Mouse (Mus musculus) erythroblast, embryonic 14.5 days (primary cell): Measurements from ENCODE around the gene Rad50. TPM values are rescaled to one million over a fixed set of nuclear protein-coding genes. Genes with fewer than 3 reads are reported as not detected.

Source experiments
- H3K27me3 ChIP-seq: 2 replicates; pipeline ENCODE4 v1.6.1; 2012; ENCODE audit warnings: inconsistent platforms; ENCODE audit not compliant: control insufficient read depth
- H3K36me3 ChIP-seq: 2 replicates; pipeline ENCODE4 v1.6.1; 2012; ENCODE audit warnings: mild to moderate bottlenecking, inconsistent platforms; ENCODE audit not compliant: control insufficient read depth
- H3K4me1 ChIP-seq: 2 replicates; pipeline ENCODE4 v1.6.1; 2012; ENCODE audit warnings: inconsistent platforms; ENCODE audit not compliant: control insufficient read depth
- H3K4me3 ChIP-seq: replicated peaks from 2 replicates; pipeline ENCODE3; 2012; ENCODE audit warnings: moderate library complexity, mild to moderate bottlenecking, inconsistent platforms
- H3K9me3 ChIP-seq: 2 replicates; pipeline ENCODE4 v1.6.1; 2012; ENCODE audit warnings: low read length, inconsistent platforms, mixed read lengths; ENCODE audit not compliant: control insufficient read depth
- GATA1 ChIP-seq: IDR thresholded peaks from 2 replicates; pipeline ENCODE4 v1.6.1; 2012; ENCODE audit warnings: low read length, inconsistent platforms, mixed read lengths
- TAL1 ChIP-seq: IDR thresholded peaks from 3 replicates; pipeline ENCODE4 v1.6.1; 2012; ENCODE audit warnings: low read length, inconsistent platforms, mixed read lengths
- polyA plus RNA-seq: library from polyadenylated mRNA; stranded (reverse); fragments of >175 nt; gene quantifications from 2 replicates; pipeline ENCODE4 v1.2.3, GENCODE M21; 2012

The Rad50 gene
- polyA plus RNA-seq, 1 experiment, result 0.41 TPM

DNA sequence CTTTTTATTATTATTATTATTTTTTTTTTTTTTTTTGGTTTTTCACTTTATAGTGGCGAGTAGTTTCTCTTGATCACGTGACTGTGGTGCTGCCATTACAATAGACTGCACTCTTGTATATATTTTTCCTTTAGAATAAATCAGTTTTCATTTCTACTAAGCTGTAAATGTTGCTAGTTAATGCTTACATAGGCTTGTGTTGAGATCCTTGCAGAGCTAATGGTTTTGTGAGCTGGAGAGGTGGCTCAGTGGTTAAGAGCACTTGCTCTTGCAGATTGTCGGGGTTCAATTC is 545 bp upstream of the Rad50 start:
- Histone ChIP-seq H3K9me3 (no peaks in the 10 kb centered on the region), H3K4me1 (peaks cover 38% of the 10 kb centered on the region), H3K36me3 (peaks cover 20% of the 10 kb centered on the region), H3K4me3 (peak overlapping the region; percentile 78), H3K27me3 (no peaks in the 10 kb centered on the region)
- TF ChIP-seq GATA1, result no peak
- no peak for TF ChIP-seq TAL1

DNA sequence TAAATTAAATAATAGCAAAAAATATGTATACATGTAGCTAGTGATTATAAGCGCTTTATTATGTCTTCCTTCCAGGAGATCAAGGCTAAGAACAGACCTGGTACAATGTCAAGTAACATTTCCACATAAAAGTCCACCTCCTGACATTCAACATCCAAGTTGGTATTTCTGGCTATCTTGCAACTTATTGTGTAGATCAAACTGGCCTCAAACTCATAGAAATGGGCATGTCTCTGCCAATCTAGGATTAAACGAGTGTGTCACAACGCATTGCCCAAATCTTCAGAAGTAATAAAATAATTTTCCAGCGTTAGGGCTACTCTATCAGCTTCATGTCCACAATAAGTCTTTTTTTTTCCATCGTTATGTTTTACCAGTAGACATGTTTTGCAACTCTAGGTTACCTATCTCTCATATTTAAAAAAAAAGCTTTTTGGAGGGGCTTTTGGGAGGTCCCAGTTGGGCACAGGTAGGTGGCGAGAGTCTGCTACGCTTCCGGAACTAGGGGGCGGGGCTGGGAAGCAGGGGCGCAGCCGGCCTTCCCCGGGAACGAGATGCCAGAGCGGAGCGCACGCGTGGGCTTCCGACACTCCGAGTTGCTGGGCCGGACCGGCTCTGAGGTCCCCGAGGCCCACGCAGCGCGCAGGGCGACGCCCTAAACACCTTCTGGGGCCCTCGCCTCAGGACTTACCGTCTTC is 734 bp downstream of the Rad50 start:
- Histone ChIP-seq H3K9me3 (no peaks in the 10 kb centered on the region), H3K4me3 (peak overlapping the region; percentile 78), H3K4me1 (peaks cover 38% of the 10 kb centered on the region), H3K27me3 (no peaks in the 10 kb centered on the region), H3K36me3 (peaks cover 30% of the 10 kb centered on the region)
- TF ChIP-seq TAL1, result no peak

DNA sequence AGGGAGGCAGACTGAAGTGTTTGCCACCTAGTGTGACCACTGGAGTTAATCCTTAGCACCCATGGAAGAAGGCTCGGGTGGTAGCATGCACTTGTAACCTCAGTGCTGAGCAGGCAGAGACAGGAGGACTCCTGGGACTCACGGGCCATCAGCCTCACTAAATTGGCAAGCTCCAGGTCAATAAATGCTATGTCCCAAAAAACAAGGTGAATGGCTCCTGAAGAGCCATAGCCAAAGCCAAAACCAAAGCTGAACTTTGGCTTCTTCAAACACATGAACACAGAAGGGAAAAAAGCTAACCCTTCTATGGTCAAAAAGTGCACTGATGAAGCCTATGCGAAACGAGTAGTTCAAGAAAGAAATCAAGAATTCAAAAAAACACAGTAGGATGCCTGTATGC is 7.8 kb downstream of the Rad50 start:
- no peak overlapping the region for H3K4me3 ChIP-seq
- H3K27me3 ChIP-seq, result no peaks in the 10 kb centered on the region
- H3K36me3 ChIP-seq, result peaks cover 88% of the 10 kb centered on the region
- H3K4me1 ChIP-seq, result peaks cover 7% of the 10 kb centered on the region
- TF ChIP-seq TAL1, result no peak
- TF ChIP-seq GATA1, result no peak
- H3K9me3 ChIP-seq, result no peaks in the 10 kb centered on the region

DNA sequence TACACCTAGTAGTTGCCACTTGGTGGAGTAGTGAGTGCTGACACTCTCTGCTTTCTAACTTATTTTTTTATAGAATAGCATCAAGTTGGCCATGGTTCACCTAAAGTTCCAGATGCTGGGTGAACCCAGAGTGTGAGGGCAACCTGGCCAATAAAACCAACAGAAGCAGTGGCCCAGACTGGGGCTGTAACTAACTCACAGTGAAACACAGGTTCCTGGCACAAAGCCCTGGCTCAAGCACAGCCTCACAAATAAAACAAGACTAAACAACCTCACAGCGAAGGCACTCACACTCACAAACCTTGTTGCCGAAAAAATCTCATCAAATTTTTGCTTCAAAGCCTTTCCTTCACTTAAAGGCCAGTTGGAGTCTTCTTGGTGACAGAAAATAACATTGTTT is 8.6 kb downstream of the Rad50 start:
- peaks cover 5% of the 10 kb centered on the region for H3K4me1 ChIP-seq
- H3K36me3 ChIP-seq, result peaks cover 90% of the 10 kb centered on the region
- no peak overlapping the region for H3K4me3 ChIP-seq
- no peaks in the 10 kb centered on the region for H3K9me3 ChIP-seq
- TF ChIP-seq TAL1, result no peak
- TF ChIP-seq GATA1, result no peak
- H3K27me3 ChIP-seq, result no peaks in the 10 kb centered on the region

DNA sequence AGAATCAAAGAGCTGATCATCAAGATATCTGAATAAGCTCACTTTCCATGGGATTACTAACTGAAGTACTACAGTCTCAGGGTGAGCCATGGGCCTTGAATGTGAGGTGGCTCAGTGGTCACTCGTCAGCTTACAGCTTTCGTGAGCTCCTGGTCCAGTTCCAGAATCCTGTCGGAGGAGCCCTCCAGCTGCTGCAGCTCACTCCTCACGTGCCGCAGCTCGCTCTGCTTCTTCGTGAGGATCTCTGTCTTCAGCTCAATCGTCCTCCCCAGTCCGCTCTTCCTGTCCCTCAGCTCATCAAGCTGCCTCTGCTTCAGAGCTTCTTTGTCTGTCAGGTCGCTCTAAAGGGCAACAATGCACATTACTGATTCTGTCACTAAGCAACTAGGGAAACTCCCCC is 15.1 kb downstream of the Rad50 start:
- Histone ChIP-seq H3K27me3 (no peaks in the 10 kb centered on the region), H3K36me3 (peaks cover 68% of the 10 kb centered on the region)
- TF ChIP-seq GATA1 (no peak), TAL1 (no peak)

DNA sequence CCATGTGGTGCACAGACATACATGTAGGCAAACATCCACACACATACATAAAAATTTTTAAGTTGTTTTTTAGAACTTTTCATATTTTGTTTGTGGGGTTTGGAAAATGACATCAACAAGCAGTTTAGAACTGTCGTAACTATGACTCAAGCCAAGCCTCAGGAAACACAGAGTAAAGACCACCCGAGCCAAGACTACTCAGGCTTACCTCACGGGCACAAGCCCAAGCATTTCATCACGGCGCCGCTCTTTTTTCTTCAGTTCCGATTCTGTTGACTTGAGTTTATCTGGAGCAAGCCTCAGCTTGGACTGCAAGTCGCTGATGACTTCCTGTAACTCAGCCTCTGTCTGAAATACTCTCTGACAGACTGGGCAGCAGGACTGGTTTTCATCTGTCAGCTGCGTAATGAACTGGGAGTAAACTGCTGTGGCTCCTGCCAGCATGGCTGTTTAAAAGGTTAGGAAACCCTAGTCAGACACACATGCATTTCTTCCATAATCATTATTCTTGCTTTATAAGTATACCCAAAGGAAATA is 24.1 kb downstream of the Rad50 start:
- peaks cover 84% of the 10 kb centered on the region for H3K36me3 ChIP-seq
- TF ChIP-seq TAL1 (no peak), GATA1 (no peak)
- H3K4me3 ChIP-seq, result no peak overlapping the region
- H3K27me3 ChIP-seq, result no peaks in the 10 kb centered on the region
- H3K4me1 ChIP-seq, result 0 out of 2 replicates have a peak, but pooled peaks cover 2% of the 10 kb centered on the region
- no peaks in the 10 kb centered on the region for H3K9me3 ChIP-seq

More for the DNA sequence above, 15.1 kb downstream of the Rad50 start:
- no peaks in the 10 kb centered on the region for H3K4me1 ChIP-seq
- no peak overlapping the region for H3K4me3 ChIP-seq
- no peaks in the 10 kb centered on the region for H3K9me3 ChIP-seq

DNA sequence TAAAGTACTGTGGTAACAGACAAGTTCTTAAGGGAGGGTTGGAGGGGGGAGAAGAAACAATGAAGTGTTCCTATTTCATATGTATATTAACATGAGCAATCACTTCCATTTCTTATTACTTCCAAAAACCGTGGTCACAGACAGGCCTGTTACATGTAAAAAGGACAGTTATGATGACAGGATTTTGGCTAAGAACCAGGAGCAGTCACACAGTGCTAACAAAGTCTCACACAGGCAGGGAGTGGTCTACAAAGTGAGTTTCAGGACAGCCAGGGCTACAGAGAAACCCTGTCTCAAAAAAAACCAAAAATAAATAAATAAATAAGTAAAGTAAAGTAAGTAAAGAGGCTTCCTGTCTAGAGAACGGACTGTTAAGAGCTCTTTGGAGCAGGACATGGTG is 24.9 kb downstream of the Rad50 start:
- TF ChIP-seq TAL1 (no peak), GATA1 (no peak)
- Histone ChIP-seq H3K4me3 (no peak overlapping the region), H3K9me3 (no peaks in the 10 kb centered on the region), H3K36me3 (peaks cover 87% of the 10 kb centered on the region), H3K27me3 (no peaks in the 10 kb centered on the region), H3K4me1 (0 out of 2 replicates have a peak, but pooled peaks cover 2% of the 10 kb centered on the region)

DNA sequence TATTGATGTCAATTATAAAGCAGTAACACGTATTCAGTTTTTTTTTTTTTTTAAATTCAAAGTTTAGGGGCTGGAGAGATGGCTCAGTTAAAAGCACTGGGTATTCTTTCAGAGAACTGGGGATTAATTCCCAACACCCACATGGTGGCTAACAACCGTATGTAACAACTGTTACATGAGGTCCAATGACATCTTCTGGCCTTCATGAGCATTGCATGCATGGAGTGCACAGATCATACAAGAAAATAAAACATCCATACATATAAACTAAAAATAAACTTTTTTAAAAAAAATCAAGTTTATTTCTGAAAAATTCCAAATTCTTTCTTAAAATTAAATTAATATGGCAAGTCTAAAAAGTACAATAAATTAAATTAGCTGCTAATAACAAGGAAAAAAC is 25.4 kb downstream of the Rad50 start:
- Histone ChIP-seq H3K36me3 (peaks cover 85% of the 10 kb centered on the region), H3K4me3 (no peak overlapping the region), H3K27me3 (no peaks in the 10 kb centered on the region), H3K9me3 (no peaks in the 10 kb centered on the region), H3K4me1 (0 out of 2 replicates have a peak, but pooled peaks cover 2% of the 10 kb centered on the region)
- TF ChIP-seq GATA1 (no peak), TAL1 (no peak)

DNA sequence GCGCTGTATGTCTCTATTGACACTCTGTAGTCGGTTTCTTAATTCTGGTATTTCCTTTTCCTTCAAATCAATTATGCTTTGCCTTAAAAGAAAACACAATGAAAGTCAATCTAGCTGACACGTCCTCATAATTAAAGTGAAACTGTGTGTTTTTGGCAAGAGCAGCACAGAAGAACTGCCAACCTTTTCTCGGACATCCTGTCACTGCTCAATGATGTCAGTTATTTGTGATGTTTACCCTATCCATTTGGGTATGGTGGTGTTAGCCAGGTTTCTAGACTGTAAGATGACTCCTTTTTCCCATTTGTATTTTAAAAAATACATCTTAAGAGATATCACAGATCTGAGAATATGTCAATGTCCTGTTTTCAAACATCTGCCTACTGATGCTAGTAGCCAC is 27.0 kb downstream of the Rad50 start:
- TF ChIP-seq GATA1, result no peak
- no peak for TF ChIP-seq TAL1
- H3K36me3 ChIP-seq, result peaks cover 83% of the 10 kb centered on the region
- H3K4me3 ChIP-seq, result no peak overlapping the region
- no peaks in the 10 kb centered on the region for H3K9me3 ChIP-seq
- H3K27me3 ChIP-seq, result no peaks in the 10 kb centered on the region
- H3K4me1 ChIP-seq, result 0 out of 2 replicates have a peak, but pooled peaks cover 2% of the 10 kb centered on the region

DNA sequence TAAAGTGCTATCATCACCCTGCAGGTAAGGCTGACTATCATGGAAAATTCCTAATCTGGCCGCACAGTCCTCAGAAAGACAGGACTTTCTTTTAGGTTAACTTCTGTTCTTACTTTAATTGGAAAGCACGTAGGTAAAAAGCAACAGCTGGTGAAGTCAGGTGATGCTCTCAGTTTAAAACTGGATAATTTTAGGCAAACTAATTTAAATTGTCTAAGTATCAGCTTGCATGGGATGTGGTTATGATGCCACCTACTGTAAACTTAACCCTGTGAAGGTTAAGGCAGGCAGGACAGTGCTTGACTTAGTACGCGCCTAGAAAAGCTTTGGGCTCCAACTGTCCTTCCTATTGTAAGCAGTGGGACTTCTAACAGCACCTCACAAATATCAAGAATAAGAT is 35.7 kb downstream of the Rad50 start:
- Histone ChIP-seq H3K9me3 (no peaks in the 10 kb centered on the region), H3K27me3 (no peaks in the 10 kb centered on the region), H3K4me1 (no peaks in the 10 kb centered on the region), H3K36me3 (peaks cover 90% of the 10 kb centered on the region), H3K4me3 (no peak overlapping the region)
- TF ChIP-seq TAL1 (no peak), GATA1 (no peak)
